Mouse (Mus musculus) neural tube, embryonic 13.5 days (tissue): ENCODE measurements at regions not wholly inside any gene's neighbourhood (a gene's known extent, or its start where the extent isn't known, plus 50 kb on each side); places are given as distances from the start of the nearest gene placed in this dataset.

Source experiments
- ATAC-seq: fragments of 200-750 bp; cut with Nextera tagmentation; 2 replicates; pipeline ENCODE4 v1.8.0; 2017; ENCODE audit warnings: low read depth, mild to moderate bottlenecking, moderate TSS enrichment, moderate library complexity
- H3K27ac ChIP-seq: fragments of 300-500 bp; sonication (generic); replicated peaks from 2 replicates; pipeline ENCODE4 v1.5.1; 2015; ENCODE audit warnings: moderate library complexity, mild to moderate bottlenecking, inconsistent platforms
- H3K27me3 ChIP-seq: fragments of 300-500 bp; sonication (generic); 2 replicates; pipeline ENCODE4 v1.6.1; 2015; ENCODE audit warnings: mild to moderate bottlenecking, inconsistent platforms
- H3K36me3 ChIP-seq: fragments of 300-500 bp; sonication (generic); 2 replicates; pipeline ENCODE4 v1.6.1; 2015; ENCODE audit warnings: mild to moderate bottlenecking, inconsistent platforms
- H3K4me1 ChIP-seq: fragments of 300-500 bp; sonication (generic); replicated peaks from 2 replicates; pipeline ENCODE4 v1.6.1; 2015; ENCODE audit warnings: inconsistent platforms
- H3K4me2 ChIP-seq: fragments of 300-500 bp; sonication (generic); 2 replicates; pipeline ENCODE4 v1.6.1; 2015; ENCODE audit warnings: inconsistent platforms, mild to moderate bottlenecking, moderate library complexity
- H3K4me3 ChIP-seq: fragments of 300-500 bp; sonication (generic); 2 replicates; pipeline ENCODE4 v1.5.1; 2015; ENCODE audit warnings: mild to moderate bottlenecking, inconsistent platforms
- H3K9ac ChIP-seq: fragments of 300-500 bp; sonication (generic); 2 replicates; pipeline ENCODE4 v1.6.1; 2015; ENCODE audit warnings: moderate library complexity, mild to moderate bottlenecking, inconsistent platforms
- H3K9me3 ChIP-seq: fragments of 300-500 bp; sonication (generic); 2 replicates; pipeline ENCODE4 v1.6.1; 2016; ENCODE audit warnings: inconsistent platforms
- WGBS: fragments of 180-500 bp; shearing (Covaris S2); methylation state at CpG from one replicate; pipeline ENCODE4 v1.1.7; 2015; 5-methylcytosine and 5-hydroxymethylcytosine counted together

DNA sequence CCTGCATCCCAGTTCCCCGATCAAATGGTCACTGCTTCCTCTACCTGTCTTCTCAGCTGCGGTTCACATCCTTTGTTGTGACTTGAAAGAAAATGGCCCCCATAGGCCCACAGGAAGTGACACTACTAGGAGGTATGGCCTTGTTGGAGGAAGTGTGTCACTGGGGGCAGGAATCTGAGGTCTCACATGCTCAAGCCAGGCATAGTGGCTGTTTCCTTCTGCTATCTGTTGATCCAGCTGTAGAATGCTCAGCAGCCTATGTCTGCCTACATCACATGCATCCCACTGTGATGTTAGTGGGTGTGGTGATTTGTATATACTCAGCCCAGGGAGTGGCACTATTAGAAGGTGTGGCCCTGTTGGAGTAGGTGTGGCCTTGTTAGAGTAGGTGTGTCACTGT is 76.1 kb downstream of the Zfp706 start:
- H3K9me3 ChIP-seq: no peaks in the 10 kb centered on the region
- no peaks in the 10 kb centered on the region for H3K4me1 ChIP-seq
- no peak for ATAC-seq
- no peak overlapping the region for H3K9ac ChIP-seq
- 83% methylated on average over 2 of the region's 2 CpGs for WGBS
- H3K27ac ChIP-seq: no peak overlapping the region
- H3K27me3 ChIP-seq: no peaks in the 10 kb centered on the region
- H3K4me3 ChIP-seq: no peak overlapping the region
- no peak overlapping the region for H3K4me2 ChIP-seq
- no peaks in the 10 kb centered on the region for H3K36me3 ChIP-seq

DNA sequence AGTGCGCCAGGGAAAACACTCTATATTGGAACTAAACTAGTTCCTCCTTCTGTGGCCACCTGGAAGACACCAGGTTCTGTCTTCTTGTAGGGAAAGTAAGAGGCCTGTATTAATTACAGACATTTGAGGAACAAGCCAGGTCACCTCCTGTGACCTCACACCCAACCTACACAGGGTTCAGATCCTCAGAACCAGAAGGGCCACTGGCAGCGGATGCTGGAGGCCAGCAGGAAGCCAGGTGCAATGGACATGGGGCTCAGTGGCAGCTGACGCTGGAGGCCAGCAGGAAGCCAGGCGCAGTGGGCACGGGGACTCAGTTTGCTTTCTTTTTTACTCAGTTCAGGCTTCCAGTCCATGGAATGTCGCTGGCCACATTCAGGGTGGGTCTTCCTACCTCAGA is 77.1 kb downstream of the Zfp706 start:
- no peak overlapping the region for H3K27ac ChIP-seq
- H3K9me3 ChIP-seq: no peaks in the 10 kb centered on the region
- no peak overlapping the region for H3K4me3 ChIP-seq
- H3K4me1 ChIP-seq: no peaks in the 10 kb centered on the region
- WGBS: 80% methylated on average over 6 of the region's 6 CpGs
- no peak overlapping the region for H3K4me2 ChIP-seq
- no peak for ATAC-seq
- H3K27me3 ChIP-seq: no peaks in the 10 kb centered on the region
- H3K9ac ChIP-seq: no peak overlapping the region
- H3K36me3 ChIP-seq: no peaks in the 10 kb centered on the region

DNA sequence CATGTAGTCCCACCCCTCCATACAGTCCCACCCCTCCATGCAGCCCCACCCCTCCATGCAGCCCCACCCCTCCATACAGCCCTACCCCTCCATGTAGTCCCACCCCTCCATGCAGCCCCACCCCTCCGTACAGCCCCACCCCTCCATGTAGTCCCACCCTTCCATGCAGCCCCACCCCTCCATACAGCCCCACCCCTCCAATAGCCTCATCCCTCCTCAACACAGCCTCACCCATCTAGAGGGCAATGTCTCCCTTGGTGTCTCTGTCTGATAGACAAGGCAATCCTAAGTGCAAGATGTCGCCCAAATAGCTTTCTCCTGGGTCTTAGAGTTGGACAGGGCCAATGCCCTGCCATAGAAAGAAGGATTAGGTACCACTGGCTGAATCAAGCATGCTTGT is 77.8 kb downstream of the Zfp706 start:
- Histone ChIP-seq H3K4me2 (no peak overlapping the region), H3K4me3 (no peak overlapping the region), H3K9me3 (no peaks in the 10 kb centered on the region), H3K36me3 (no peaks in the 10 kb centered on the region), H3K4me1 (no peaks in the 10 kb centered on the region), H3K27me3 (no peaks in the 10 kb centered on the region), H3K27ac (no peak overlapping the region), H3K9ac (no peak overlapping the region)
- no peak for ATAC-seq
- 82% methylated on average over 2 of the region's 2 CpGs for WGBS

DNA sequence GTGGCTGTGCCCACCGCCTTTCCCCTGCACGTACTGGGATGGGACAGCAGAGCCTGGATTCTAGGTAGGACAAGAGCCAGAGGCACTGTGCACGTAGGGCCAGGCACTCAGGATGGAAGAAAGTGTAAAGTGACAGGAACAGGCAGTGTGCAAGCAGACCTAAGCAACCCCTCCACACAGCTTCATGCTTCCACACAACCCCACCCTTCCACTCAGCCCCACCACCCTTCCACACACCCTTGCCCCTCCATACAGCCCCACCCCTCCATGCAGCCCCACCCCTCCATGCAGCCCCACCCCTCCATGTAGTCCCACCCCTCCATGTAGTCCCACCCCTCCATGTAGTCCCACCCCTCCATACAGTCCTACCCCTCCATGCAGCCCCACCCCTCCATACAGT is 78.5 kb downstream of the Zfp706 start:
- H3K9me3 ChIP-seq: no peaks in the 10 kb centered on the region
- no peak for ATAC-seq
- H3K4me3 ChIP-seq: no peak overlapping the region
- WGBS: 89% methylated on average over 3 of the region's 3 CpGs
- no peaks in the 10 kb centered on the region for H3K4me1 ChIP-seq
- no peak overlapping the region for H3K9ac ChIP-seq
- H3K36me3 ChIP-seq: no peaks in the 10 kb centered on the region
- H3K27ac ChIP-seq: no peak overlapping the region
- H3K4me2 ChIP-seq: no peak overlapping the region
- H3K27me3 ChIP-seq: no peaks in the 10 kb centered on the region

DNA sequence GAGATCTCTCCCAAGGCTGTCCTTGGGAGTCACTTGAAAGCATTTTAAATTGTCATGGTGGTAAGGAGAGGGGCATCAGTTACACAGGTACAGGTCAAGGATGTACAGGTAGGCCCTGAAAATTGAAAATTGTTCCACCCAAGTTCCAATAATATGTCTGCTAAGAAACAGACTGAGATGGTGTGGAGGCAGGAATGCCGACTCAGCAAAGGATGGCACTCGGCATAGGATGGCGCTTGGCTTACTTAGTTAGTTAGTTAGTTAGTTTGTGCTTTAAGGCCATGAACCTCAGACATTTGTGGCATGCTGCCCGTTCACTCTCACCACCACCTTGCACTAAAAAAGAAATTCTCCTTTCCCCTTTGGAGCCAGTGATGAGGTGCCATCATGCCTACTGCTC is 78.9 kb downstream of the Zfp706 start:
- ATAC-seq: no peak
- 95% methylated on average over 4 of the region's 4 CpGs for WGBS
- H3K4me1 ChIP-seq: no peaks in the 10 kb centered on the region
- no peaks in the 10 kb centered on the region for H3K36me3 ChIP-seq
- H3K4me3 ChIP-seq: no peak overlapping the region
- H3K4me2 ChIP-seq: no peak overlapping the region
- no peaks in the 10 kb centered on the region for H3K9me3 ChIP-seq
- no peak overlapping the region for H3K27ac ChIP-seq
- no peaks in the 10 kb centered on the region for H3K27me3 ChIP-seq
- H3K9ac ChIP-seq: no peak overlapping the region

DNA sequence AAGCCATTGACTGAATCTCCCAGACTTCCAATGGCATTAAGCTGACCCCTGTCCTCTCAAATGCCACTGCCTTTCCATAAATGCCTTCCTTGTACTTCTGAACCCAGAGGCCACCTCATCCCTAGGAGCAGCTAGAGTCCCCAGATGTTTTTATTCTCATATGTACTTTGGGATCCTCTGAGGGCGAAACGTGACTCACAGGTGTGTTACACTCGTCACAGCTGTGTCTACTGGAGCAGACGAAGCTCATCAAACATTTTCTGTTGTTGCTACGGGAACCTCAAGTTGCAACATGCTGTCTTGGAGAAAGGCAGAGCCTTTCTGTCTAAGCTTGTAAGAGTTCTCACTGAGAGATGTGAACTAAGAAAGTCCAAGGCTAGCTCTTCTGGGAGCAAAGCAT is 80.1 kb downstream of the Zfp706 start:
- 81% methylated on average over 5 of the region's 5 CpGs for WGBS
- Histone ChIP-seq H3K27ac (no peak overlapping the region), H3K27me3 (no peaks in the 10 kb centered on the region), H3K4me1 (no peaks in the 10 kb centered on the region), H3K9me3 (no peaks in the 10 kb centered on the region), H3K4me2 (no peak overlapping the region), H3K9ac (no peak overlapping the region), H3K36me3 (no peaks in the 10 kb centered on the region), H3K4me3 (no peak overlapping the region)
- no peak for ATAC-seq

DNA sequence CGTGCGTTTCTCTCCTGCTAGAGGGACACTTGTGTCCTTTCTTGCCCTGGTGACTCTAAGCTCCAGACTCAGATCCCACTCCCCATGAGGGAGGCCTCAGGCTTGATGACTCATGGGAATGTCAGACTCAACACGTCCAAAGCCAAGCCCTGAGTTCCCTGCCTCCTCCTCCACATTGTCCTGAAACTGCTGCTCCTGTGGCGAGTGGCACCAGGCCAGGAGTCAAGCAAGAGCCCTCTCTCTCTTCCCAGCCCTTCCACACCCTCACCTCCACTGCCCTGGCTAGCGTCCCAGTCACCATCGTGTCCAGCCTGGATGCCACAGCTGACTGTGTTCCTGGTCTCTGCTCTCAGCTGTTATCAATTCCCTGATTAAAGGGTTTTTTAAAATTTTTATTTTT is 83.4 kb downstream of the Zfp706 start:
- WGBS: 80% methylated on average over 6 of the region's 6 CpGs

DNA sequence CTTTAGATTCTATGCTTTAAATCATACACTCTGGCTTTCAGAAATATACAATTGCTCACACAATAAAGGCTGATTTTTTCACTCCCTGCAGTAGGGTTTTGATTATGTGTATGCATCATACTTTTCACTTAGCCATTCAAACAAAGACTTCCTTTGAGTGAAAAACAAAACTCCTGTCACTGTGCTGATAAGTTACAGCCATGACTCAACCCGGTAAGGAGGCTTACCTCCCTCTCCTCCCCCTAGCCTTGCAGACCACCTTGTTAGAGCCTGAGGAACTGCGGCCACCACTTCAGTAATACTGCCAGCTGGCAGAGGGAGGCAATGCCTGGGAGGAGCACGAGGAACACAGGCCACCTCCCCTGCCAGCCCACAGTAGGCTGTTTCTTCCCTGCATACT is 86.2 kb downstream of the Zfp706 start:
- H3K4me2 ChIP-seq: no peak overlapping the region
- no peaks in the 10 kb centered on the region for H3K36me3 ChIP-seq
- 27% methylated on average over 3 of the region's 3 CpGs for WGBS
- no peak overlapping the region for H3K27ac ChIP-seq
- no peaks in the 10 kb centered on the region for H3K4me1 ChIP-seq
- no peak overlapping the region for H3K9ac ChIP-seq
- no peak overlapping the region for H3K4me3 ChIP-seq
- no peak for ATAC-seq
- no peaks in the 10 kb centered on the region for H3K27me3 ChIP-seq
- no peaks in the 10 kb centered on the region for H3K9me3 ChIP-seq

More for the DNA sequence above, 83.4 kb downstream of the Zfp706 start:
- Histone ChIP-seq H3K4me3 (no peak overlapping the region), H3K4me2 (no peak overlapping the region), H3K27me3 (no peaks in the 10 kb centered on the region), H3K4me1 (no peaks in the 10 kb centered on the region), H3K36me3 (no peaks in the 10 kb centered on the region), H3K27ac (no peak overlapping the region), H3K9me3 (no peaks in the 10 kb centered on the region), H3K9ac (no peak overlapping the region)
- no peak for ATAC-seq

DNA sequence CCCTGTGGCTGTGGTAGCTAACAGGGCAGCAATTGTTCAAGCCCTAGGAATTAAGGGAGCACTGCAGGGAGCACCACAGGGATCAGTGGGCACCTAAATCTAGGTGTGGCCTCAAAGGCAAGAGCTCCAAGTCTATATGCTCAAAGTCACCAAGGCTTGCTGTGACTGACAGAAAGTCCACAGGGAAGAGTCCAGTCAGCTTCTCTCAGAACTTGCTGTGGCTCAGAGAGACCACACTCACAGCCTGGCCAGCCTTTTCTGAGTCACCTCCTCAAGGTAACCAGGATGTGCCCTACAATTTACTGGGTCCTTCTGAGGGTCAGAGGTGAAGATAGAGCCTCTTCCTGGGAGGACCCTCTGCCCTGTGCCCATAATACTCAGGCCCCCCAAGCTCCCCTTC is 86.7 kb downstream of the Zfp706 start:
- Histone ChIP-seq H3K4me2 (no peak overlapping the region), H3K9ac (no peak overlapping the region), H3K9me3 (no peaks in the 10 kb centered on the region), H3K27me3 (no peaks in the 10 kb centered on the region), H3K4me1 (no peaks in the 10 kb centered on the region), H3K36me3 (no peaks in the 10 kb centered on the region), H3K27ac (no peak overlapping the region), H3K4me3 (no peak overlapping the region)
- no peak for ATAC-seq

DNA sequence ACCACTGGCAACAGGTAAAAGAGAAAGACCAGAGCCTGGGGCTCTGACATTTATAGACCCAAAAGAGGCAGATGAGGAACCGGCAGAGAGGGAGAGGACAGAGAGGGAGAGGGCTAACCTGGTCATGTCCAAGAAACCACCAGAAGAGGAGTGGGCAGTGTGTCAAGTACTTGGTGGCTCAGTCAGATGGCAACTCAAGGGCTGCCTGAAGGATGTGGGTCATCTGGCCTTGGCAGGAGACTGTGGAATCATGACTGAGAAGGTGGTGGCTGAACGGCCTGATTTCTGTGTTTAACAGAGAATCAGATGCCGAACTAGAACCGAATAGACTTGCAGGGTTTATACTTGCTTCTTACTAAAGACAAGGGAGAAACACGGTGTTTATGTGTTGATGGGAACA is 87.9 kb downstream of the Zfp706 start:
- Histone ChIP-seq H3K27ac (no peak overlapping the region), H3K9ac (no peak overlapping the region), H3K27me3 (no peaks in the 10 kb centered on the region), H3K36me3 (no peaks in the 10 kb centered on the region), H3K4me2 (no peak overlapping the region), H3K4me3 (no peak overlapping the region), H3K4me1 (no peaks in the 10 kb centered on the region), H3K9me3 (no peaks in the 10 kb centered on the region)
- 93% methylated on average over 5 of the region's 5 CpGs for WGBS
- no peak for ATAC-seq

DNA sequence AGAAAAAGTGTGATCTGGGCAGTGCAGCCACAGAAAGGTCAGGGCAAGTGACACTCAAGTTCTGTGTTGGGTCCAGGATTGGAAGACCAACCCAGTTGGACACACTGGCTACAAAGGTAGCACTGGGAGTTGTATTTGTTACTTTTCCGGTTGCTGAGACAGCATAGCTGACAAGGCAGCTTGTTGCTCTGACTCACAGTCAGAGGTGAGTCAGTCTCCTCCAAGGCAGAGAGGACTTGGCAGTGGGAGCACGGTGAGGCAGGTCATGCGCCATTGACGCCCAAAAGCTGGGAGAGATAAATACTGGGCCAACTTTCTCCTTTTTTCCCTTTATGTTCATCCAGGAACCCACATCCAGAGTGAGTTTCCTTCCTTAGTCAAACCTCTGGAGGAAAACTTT is 88.4 kb downstream of the Zfp706 start:
- WGBS: 96% methylated on average over 4 of the region's 4 CpGs
- H3K4me3 ChIP-seq: no peak overlapping the region
- no peak overlapping the region for H3K9ac ChIP-seq
- H3K27ac ChIP-seq: no peak overlapping the region
- H3K4me1 ChIP-seq: no peaks in the 10 kb centered on the region
- no peaks in the 10 kb centered on the region for H3K9me3 ChIP-seq
- H3K36me3 ChIP-seq: no peaks in the 10 kb centered on the region
- no peaks in the 10 kb centered on the region for H3K27me3 ChIP-seq
- no peak for ATAC-seq
- no peak overlapping the region for H3K4me2 ChIP-seq

DNA sequence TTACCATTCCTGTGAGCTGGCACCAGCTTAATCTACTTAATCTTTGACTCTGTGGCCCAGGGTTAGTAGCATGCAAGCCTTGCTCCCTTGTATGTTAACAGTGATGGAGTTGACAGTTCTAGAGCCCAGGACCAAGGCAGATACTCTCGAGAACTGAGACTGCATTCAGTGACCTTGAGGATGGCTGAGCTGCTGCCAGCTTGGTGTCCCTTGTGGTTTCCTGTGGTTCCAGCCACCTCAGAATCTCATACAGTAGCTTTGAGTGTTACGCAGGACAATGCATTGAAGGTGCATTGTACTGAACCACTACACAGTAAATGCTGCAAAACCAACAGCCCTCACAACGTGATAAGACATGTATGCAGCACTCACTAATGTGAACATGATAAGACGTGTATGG is 90.6 kb downstream of the Zfp706 start:
- ATAC-seq: no peak
- Histone ChIP-seq H3K4me2 (no peak overlapping the region), H3K27me3 (no peaks in the 10 kb centered on the region), H3K9me3 (no peaks in the 10 kb centered on the region), H3K36me3 (no peaks in the 10 kb centered on the region), H3K4me1 (no peaks in the 10 kb centered on the region), H3K4me3 (no peak overlapping the region), H3K27ac (no peak overlapping the region), H3K9ac (no peak overlapping the region)
- WGBS: 80% methylated on average over 4 of the region's 4 CpGs

DNA sequence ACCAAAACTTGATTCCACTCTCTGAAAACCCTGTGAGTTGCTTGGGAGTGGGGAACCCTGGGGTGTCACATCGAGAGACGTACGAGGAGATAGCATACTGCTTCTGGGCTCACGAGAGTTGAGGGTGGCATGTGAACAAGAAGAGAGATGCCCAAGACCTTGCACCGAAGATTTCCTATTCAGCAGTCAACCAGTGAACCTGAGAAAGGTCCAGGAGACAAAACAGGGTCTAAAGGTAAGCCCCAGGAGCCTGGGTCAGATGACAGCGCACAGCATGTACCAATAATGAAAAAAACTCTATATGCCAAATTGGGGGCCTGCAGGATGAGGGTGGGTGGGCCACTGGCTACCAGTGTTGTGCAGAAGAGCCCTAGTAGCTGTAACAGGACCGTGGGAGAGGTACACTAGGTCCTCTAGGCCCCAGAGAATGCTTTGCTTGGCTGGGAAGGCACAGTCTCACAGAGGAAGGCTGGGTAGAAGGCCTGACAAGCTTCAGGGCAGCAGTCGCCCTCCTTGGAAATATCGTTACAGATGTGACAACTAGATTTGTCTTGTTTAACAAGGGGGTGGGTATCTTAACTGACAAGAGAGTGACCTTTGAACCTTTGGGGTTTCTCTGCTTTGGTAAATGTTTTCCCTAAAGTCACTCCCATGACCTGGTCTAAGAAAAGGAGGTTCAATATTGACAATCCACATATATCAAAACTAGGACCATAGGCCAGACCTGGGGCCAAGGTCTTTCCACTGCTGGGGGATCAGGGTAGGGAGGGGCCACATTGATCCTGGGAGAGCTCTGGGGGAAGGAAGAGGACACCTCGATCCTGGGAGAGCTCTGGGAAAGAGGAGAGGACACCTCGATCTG is 93.1 kb downstream of the Zfp706 start:
- H3K4me2 ChIP-seq: no peak overlapping the region
- H3K36me3 ChIP-seq: no peaks in the 10 kb centered on the region
- H3K4me1 ChIP-seq: no peaks in the 10 kb centered on the region
- H3K4me3 ChIP-seq: no peak overlapping the region
- H3K9me3 ChIP-seq: no peaks in the 10 kb centered on the region
- H3K27ac ChIP-seq: no peak overlapping the region
- H3K9ac ChIP-seq: no peak overlapping the region
- H3K27me3 ChIP-seq: no peaks in the 10 kb centered on the region
- no peak for ATAC-seq
- WGBS: 89% methylated on average over 11 of the region's 11 CpGs
